Mouse (Mus musculus) heart, postnatal 14 days (tissue): ENCODE measurements around the gene Inpp5f. TPM values are rescaled to one million over a fixed set of nuclear protein-coding genes. Genes with fewer than 3 reads are reported as not detected.
"Not testable (repeated sequence)": the region's sequence is repeated elsewhere in the genome, so short reads cannot be mapped to it uniquely, and the experiment has no call there.

ENCODE experiments used
- DNase-seq, 2 experiments: peaks; one replicate each; pipeline ENCODE4 v3.0.0; 2021 to 2022
- intact Hi-C: fragments of 180-260 bp; cut with DNase I; formaldehyde crosslinking; loops from one replicate; pipeline ENCODE4 v1.15.1; 2025
- long read RNA-seq, 2 experiments: library from polyadenylated mRNA; stranded (forward); transcript quantifications; one replicate each; pipeline ENCODE4 v2.0.0; 2021
- total RNA-seq, 2 experiments: library from RNA; stranded (reverse); gene quantifications; 2 replicates each; pipeline ENCODE4 v1.2.3; 2021

Gene Inpp5f
- 1 to 10 TPM; 6.4 to 7.1 TPM for total RNA-seq
- long read RNA-seq, experiment 1, full-length matches to known transcripts = 3 of 11 reads
- long read RNA-seq, experiment 1, partial matches to known transcripts = 1 of 11 reads
- long read RNA-seq, experiment 1, other reads (novel, unspliced or antisense) = 7 of 11 reads
- long read RNA-seq, experiment 2, full-length matches to known transcripts = 3 of 13 reads
- long read RNA-seq, experiment 2, partial matches to known transcripts = 8 of 13 reads
- long read RNA-seq, experiment 2, other reads (novel, unspliced or antisense) = 2 of 13 reads

- intact Hi-C loops = loop anchor here (5.0 kb wide), 1 partner anchor 89 kb away; the partner anchor contains the start of gene Bag3
- DNase-seq = peak; percentile 97 to 99
These were observed at the start of gene Inpp5f for GRCm38 (mm10) chr7:128610897-128611798. Inpp5f (plus strand) TSS chr7:128611328.

DNA sequence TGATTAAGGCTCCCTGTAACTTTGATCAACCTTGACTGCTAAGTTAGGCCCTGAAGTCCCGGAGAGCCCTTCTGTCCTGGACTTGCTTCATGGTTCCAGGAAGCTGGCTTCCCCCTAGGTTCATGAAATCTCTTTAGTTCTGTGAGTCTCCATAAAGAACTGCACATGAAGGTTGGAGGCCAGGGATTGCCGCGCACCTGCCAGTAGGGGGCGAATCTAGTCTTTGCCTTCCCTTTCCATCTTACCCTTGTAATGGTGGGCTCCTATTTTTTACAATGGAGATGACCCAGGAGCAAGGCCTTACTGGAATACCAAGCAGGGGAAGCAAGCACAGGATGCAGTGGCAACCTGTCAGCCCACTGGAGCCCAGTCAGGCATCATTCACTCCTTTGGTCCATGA, 47.8 kb upstream of the Inpp5f start:
- intact Hi-C loops = loop anchor here (5.0 to 10.0 kb wide), 2 partner anchors 124 to 189 kb away; no protein-coding TSS in a partner anchor
- peak in 1 of 2 experiments; percentile 49 for DNase-seq

DNA sequence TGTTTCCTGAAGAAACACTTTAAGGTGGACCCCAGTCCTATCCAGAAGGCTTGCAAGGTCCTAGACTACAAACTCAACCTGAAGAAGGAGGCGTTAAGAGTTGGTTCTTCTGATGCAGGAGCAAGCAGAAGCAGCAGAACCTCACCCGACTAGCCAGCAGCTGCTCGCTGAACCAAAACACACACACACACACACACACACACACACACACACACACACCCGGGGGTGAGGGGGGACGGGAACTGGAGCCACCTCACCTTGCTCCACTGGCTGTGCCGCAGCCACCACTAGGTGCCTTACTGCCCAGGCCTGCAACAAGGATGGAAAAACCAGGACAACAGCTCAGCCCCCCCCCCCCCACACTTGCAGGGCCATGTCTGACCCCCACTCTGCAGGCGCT, 44.8 kb upstream of the Inpp5f start:
- no peak for DNase-seq
- intact Hi-C loops = loop anchor here (10.0 kb wide), 1 partner anchor 192 kb away; no protein-coding TSS in a partner anchor

DNA sequence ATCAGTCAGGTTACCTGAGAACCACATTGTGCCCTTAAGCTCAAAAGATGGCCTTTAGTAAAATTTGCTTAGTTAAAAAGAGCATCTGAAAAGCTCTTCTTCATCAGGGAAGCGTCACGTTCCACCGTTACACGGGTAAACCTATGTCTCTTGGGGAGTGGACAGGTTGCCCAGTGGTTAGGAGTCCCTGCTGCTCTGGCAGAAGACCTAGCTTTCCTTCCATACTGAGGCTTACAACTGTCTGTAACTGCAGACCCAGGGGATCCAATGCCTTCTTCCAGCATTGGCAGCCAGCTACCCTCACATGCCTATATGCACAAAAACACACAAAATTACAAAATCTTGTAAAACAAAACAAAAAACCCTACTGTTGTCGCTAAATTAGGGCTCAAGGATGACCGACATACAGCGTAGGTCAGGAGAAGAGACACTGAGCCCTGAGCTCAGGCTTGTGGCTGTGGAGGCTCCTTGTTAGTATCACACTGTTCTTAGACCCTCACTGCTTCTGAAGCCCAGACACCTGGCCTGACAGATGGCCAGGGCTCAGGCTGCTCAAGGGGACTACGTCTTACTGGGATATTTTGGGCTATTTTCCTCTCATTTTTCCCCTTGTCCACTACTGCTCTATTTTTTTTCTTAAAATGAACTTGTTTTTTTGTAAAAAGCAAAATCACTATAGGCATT, 43.4 kb upstream of the Inpp5f start:
- intact Hi-C loops = loop anchor here (10.0 kb wide), 1 partner anchor 193 kb away; no protein-coding TSS in a partner anchor
- no peak for DNase-seq

- intact Hi-C loops = loop anchor here (10.0 kb wide), 1 partner anchor 195 kb away; no protein-coding TSS in a partner anchor
- not testable (repeated sequence) for DNase-seq
These were observed 41.7 kb upstream of the Inpp5f start for GRCm38 (mm10) chr7:128569429-128569828.

- intact Hi-C loops = loop anchor here (10.0 kb wide), 1 partner anchor 195 kb away; no protein-coding TSS in a partner anchor
- DNase-seq = no peak
These were observed 41.0 kb upstream of the Inpp5f start for GRCm38 (mm10) chr7:128569987-128570656.

GRCm38 (mm10) chr7:128570657-128571056, 40.5 kb upstream of the Inpp5f start:
- DNase-seq, intact Hi-C loops: not testable (repeated sequence)

DNA sequence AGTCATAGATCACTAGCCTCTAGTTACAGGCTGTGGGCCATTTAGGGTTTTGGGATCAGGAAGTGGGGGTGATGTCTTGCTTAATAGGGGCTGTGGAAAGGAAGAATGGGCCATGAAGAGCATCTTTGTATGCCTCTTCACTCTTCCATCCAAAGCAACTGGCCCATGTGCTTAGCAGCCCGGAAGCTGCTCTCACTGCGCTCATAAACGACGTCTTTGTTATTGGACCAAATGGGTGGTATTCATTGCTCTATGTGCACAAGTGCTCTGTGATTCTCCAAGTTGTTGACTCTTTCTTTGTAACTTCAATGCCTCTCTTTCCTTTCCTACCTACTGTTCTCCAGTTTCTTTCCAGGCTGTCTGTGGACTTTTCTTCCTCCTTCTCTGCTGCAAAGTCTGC, 39.1 kb upstream of the Inpp5f start:
- intact Hi-C loops = no loop called here
- DNase-seq = no peak

GRCm38 (mm10) chr7:128575211-128575610, 35.9 kb upstream of the Inpp5f start:
- DNase-seq = no peak
- intact Hi-C loops = no loop called here

DNA sequence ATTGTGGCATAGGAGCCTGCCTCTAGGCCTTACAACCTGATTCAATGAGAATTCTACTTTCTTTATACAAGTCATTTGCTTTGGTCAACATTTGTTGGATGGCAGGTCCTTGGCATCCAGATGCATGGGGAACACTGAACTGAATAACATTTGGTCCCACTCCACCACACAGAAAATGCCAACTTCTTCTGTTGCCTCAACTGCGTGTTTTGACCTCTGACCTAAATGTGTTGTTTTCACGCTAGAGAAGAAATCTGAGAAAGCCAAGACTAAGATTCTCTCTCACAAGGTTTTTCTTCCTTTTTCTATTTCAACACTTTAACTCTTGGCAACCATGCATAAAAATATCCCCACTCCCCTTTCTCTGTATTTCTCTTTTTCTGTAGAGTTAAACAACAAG, 35.3 kb upstream of the Inpp5f start:
- intact Hi-C loops = no loop called here
- DNase-seq = no peak

DNA sequence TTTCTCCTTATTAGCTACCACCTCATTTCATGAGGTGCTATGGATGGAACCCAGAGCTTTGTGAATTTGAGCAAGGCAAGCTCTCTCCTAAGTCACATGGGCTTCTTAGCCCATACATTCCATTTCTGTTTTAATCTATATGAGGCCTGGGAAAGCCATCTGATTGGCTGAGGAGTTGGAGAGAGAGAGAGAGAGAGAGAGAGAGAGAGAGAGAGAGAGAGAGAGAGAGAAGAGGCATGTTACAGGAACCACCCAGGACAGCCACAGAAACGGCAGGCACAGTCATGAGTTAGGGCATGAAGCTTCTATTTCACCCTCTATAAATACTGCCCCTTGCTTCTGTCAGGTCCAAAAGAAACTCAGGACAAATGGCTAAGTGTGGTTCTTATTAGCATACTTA, 33.5 kb upstream of the Inpp5f start:
- DNase-seq = no peak
- intact Hi-C loops = no loop called here

GRCm38 (mm10) chr7:128578199-128578945, 32.8 kb upstream of the Inpp5f start:
- intact Hi-C loops = no loop called here

GRCm38 (mm10) chr7:128579381-128579780, 31.7 kb upstream of the Inpp5f start:
- no peak for DNase-seq
- intact Hi-C loops = no loop called here

More at GRCm38 (mm10) chr7:128578199-128578945, 32.8 kb upstream of the Inpp5f start:
- DNase-seq = no peak

DNA sequence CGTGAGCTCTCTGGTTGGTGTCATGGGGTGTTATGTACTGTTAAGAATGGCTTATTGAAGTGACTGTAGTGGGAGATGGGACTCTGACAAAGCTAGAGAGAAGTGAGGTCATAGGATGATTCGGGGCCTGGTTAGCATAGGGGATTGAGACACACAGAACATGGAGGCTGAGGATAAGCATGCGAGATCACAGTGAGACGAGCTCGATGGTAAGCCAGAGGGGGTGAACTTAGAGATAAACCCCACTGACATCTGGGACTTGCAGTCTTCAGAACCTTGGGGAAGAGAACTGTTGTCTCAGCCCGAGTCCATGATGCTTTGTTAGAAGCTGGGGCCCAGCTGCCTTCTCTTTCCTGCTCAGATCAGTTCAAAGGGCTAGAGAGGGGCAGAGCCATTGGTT, 30.8 kb upstream of the Inpp5f start:
- intact Hi-C loops = no loop called here
- DNase-seq = no peak

GRCm38 (mm10) chr7:128581864-128582484, 29.2 kb upstream of the Inpp5f start:
- DNase-seq = peak; percentile 14 to 33
- intact Hi-C loops = no loop called here

DNA sequence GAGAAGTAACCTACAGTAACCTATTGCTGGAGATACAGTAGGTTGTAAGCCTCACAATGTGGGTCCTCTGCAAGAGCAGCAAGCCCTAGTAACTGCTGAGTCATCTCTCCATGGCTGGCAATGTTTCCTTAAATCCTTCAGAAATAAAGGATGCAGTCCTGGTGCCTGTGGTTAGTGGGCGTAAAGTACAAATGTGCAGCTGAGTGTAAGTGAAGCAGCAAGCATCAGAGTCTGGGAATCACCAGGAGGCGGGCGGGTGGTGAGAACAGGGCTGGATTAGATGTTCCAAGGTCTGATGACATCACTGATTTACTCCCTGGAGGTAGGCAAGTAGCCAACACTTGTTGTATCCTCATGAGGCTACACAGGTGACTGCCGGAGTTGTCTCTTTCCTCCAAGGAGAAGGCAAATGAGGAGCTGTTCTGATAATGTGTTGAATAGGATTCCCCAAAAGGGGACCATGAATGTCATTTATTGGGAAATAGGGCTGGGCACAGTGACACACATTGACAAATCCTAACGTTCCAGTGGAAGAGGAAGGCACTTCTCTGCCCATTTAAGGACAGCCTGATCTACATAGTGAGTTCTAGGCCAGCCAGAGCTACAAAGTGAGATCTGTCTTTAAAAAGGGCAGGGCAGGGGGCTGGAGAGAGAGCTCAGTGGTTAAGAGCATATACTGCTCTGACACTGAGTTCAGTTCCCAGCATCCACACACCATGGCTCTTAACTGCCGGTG, 27.7 kb upstream of the Inpp5f start:
- DNase-seq = peak; percentile 8 to 16
- intact Hi-C loops = no loop called here

- no peak for DNase-seq
- intact Hi-C loops = no loop called here
These were observed 23.7 kb upstream of the Inpp5f start for GRCm38 (mm10) chr7:128587334-128587933.
